Mouse (Mus musculus) neural tube, embryonic 12.5 days (tissue): ENCODE measurements around the gene Nckap5. TPM values are rescaled to one million over a fixed set of nuclear protein-coding genes. Genes with fewer than 3 reads are reported as not detected.
A peak's percentile ranks its signal among the peaks of the same experiment; 100 is the strongest.

ENCODE experiments used
- ATAC-seq: fragments of 200-750 bp; cut with Nextera tagmentation; 2 replicates; pipeline ENCODE4 v1.8.0; 2017; ENCODE audit warnings: low read depth, mild to moderate bottlenecking, moderate TSS enrichment, moderate library complexity; ENCODE audit not compliant: low FRiP score
- H3K27ac ChIP-seq: fragments of 300-500 bp; sonication (generic); 2 replicates; pipeline ENCODE4 v1.5.1; 2016
- H3K27me3 ChIP-seq: fragments of 300-500 bp; sonication (generic); replicated peaks from 2 replicates; pipeline ENCODE4 v1.6.1; 2016; ENCODE audit warnings: mild to moderate bottlenecking
- H3K36me3 ChIP-seq: fragments of 300-500 bp; sonication (generic); 2 replicates; pipeline ENCODE4 v1.6.1; 2016; ENCODE audit warnings: mild to moderate bottlenecking
- H3K4me1 ChIP-seq: fragments of 300-500 bp; sonication (generic); 2 replicates; pipeline ENCODE4 v1.6.1; 2016
- H3K4me2 ChIP-seq: fragments of 300-500 bp; sonication (generic); replicated peaks from 2 replicates; pipeline ENCODE4 v1.6.1; 2016; ENCODE audit warnings: mild to moderate bottlenecking
- H3K4me3 ChIP-seq: fragments of 300-500 bp; sonication (generic); 2 replicates; pipeline ENCODE4 v1.5.1; 2016
- H3K9ac ChIP-seq: fragments of 300-500 bp; sonication (generic); 2 replicates; pipeline ENCODE4 v1.6.1; 2016; ENCODE audit warnings: mild to moderate bottlenecking
- H3K9me3 ChIP-seq: fragments of 300-500 bp; sonication (generic); 2 replicates; pipeline ENCODE4 v1.6.1; 2016; ENCODE audit warnings: mild to moderate bottlenecking
- WGBS: fragments of 180-500 bp; shearing (Covaris S2); methylation state at CpG from one replicate; pipeline ENCODE4 v1.1.7; 2016; 5-methylcytosine and 5-hydroxymethylcytosine counted together
- polyA plus RNA-seq: library from polyadenylated mRNA; unstranded; fragments of >200 nt; fragmentation: Nextera tagmentation; extraction: Ambion mirVana; gene quantifications from 2 replicates; pipeline ENCODE4 v1.2.1, GENCODE M21; 2016

The Nckap5 gene
- polyA plus RNA-seq, 1 experiment from 2014 or later: 25.4 TPM

GRCm38 (mm10) chr1:126432285-126432684, 398.3 kb downstream of the Nckap5 start:
- H3K4me3 ChIP-seq: no peak overlapping the region
- peaks cover 6% of the 10 kb centered on the region; the same call in 1 of the 2 replicates for H3K4me1 ChIP-seq
- no peak for ATAC-seq
- H3K9ac ChIP-seq: no peak overlapping the region
- H3K9me3 ChIP-seq: no peaks in the 10 kb centered on the region
- H3K27ac ChIP-seq: no peak overlapping the region
- H3K27me3 ChIP-seq: no peaks in the 10 kb centered on the region
- 89% methylated on average over 4 of the region's 4 CpGs for WGBS
- H3K36me3 ChIP-seq: no peaks in the 10 kb centered on the region
- H3K4me2 ChIP-seq: no peak overlapping the region

DNA sequence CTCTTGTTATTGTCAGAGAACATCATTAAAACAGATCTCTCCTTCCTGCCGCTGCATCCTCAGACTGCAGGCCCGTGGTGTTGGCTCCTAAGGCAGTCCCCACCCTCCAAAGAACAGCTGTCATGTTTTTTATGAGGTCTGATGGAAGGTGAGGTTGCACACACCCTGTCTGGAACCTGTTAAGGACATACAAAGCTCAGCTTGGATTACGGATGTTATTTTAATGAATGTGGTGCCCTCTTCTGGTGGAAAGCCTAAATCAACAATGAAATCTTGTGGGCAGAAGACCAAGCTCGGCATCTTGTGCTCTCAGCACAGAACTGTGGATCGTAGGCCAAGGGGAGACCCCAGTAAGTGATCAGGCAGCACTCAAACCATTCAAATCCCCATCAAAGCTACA, 399.0 kb downstream of the Nckap5 start:
- ATAC-seq: peak; percentile 44

GRCm38 (mm10) chr1:126411426-126411825, 419.2 kb downstream of the Nckap5 start:
- Histone ChIP-seq H3K4me3 (no peak overlapping the region), H3K27me3 (no peaks in the 10 kb centered on the region), H3K9ac (no peak overlapping the region), H3K36me3 (no peaks in the 10 kb centered on the region), H3K9me3 (no peaks in the 10 kb centered on the region), H3K27ac (no peak overlapping the region), H3K4me1 (no peaks in the 10 kb centered on the region), H3K4me2 (no peak overlapping the region)
- no peak for ATAC-seq
- WGBS: 91% methylated on average over 5 of the region's 5 CpGs

More for the DNA sequence above, 399.0 kb downstream of the Nckap5 start:
- no peaks in the 10 kb centered on the region for H3K27me3 ChIP-seq
- no peaks in the 10 kb centered on the region for H3K36me3 ChIP-seq
- no peak overlapping the region for H3K4me3 ChIP-seq
- no peak overlapping the region for H3K9ac ChIP-seq
- H3K9me3 ChIP-seq: no peaks in the 10 kb centered on the region
- no peaks in the 10 kb centered on the region for H3K4me1 ChIP-seq
- WGBS: 35% methylated on average over 5 of the region's 5 CpGs
- no peak overlapping the region for H3K27ac ChIP-seq
- H3K4me2 ChIP-seq: no peak overlapping the region

DNA sequence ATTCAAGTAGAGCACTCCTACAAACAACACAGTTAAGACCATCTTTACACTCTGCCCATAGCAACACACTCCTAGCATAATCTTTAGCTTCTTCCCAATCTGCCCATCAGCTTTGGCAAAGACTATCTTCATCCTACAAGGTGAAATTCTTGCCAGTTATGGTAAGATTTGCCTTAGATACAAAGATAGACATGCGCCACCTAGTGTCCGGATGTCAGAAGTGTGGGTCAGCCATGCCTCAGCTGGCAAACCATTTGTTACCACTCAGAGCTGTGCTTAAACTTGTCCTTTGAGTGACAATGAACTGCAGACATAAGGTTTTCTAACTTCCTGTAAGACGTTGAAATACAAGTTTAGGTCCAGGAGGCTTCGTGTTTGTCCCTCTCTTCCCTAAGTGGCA, 422.7 kb downstream of the Nckap5 start:
- Histone ChIP-seq H3K4me1 (no peaks in the 10 kb centered on the region), H3K36me3 (no peaks in the 10 kb centered on the region), H3K27ac (no peak overlapping the region), H3K9me3 (no peaks in the 10 kb centered on the region), H3K4me3 (no peak overlapping the region), H3K9ac (no peak overlapping the region), H3K27me3 (no peaks in the 10 kb centered on the region), H3K4me2 (no peak overlapping the region)
- WGBS: 30% methylated on average over 4 of the region's 4 CpGs
- ATAC-seq: no peak

DNA sequence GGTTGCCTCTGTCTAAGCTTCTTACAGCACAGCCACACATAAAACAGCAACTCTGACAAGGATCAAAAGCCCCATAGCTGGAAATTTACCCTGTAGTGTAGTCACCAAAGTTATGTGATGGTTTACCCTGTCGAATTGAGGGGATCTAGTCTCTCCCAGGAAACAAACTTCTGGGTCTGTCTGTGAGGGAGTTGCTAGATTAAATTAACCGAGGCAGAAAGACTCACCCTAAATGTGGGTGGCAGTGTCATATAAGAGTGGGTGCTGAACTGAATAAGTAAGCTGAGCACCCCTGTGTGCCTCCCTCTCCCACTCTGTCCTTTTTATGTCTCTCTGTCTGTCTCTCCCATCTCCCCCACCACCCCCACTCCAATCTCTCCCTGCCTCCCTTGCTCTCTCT, 425.1 kb downstream of the Nckap5 start:
- Histone ChIP-seq H3K9me3 (no peaks in the 10 kb centered on the region), H3K36me3 (no peaks in the 10 kb centered on the region), H3K4me2 (no peak overlapping the region), H3K4me1 (no peaks in the 10 kb centered on the region), H3K4me3 (no peak overlapping the region), H3K27me3 (no peaks in the 10 kb centered on the region), H3K9ac (no peak overlapping the region), H3K27ac (no peak overlapping the region)
- no peak for ATAC-seq
- 86% methylated on average over 2 of the region's 2 CpGs for WGBS

DNA sequence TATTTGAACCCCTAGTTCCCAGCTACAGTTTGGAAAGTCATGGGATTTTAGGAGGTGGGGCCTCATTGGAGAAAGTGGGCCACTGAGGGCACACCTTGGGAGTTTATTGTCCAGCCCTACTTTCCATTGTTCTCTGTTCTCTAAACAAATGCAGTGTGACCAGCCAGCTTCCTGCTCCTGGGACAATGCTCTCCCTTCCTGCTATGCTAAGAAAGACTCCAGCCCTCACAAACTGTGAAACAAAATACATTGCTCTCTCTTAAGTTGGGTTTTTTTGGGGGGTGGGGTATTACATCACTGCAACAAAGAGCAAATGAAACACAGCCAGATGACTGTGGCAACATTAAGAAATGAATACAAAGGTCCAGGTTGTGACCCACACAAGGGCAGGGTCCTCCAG, 426.6 kb downstream of the Nckap5 start:
- H3K36me3 ChIP-seq: no peaks in the 10 kb centered on the region
- H3K27me3 ChIP-seq: no peaks in the 10 kb centered on the region
- no peak overlapping the region for H3K4me2 ChIP-seq
- H3K9ac ChIP-seq: no peak overlapping the region
- no peaks in the 10 kb centered on the region for H3K4me1 ChIP-seq
- no peak for ATAC-seq
- H3K9me3 ChIP-seq: no peaks in the 10 kb centered on the region
- no peak overlapping the region for H3K27ac ChIP-seq
- no peak overlapping the region for H3K4me3 ChIP-seq

- Histone ChIP-seq H3K4me2 (no peak overlapping the region), H3K9me3 (no peaks in the 10 kb centered on the region), H3K9ac (no peak overlapping the region), H3K4me3 (no peak overlapping the region), H3K4me1 (no peaks in the 10 kb centered on the region), H3K27ac (no peak overlapping the region), H3K36me3 (no peaks in the 10 kb centered on the region), H3K27me3 (no peaks in the 10 kb centered on the region)
- WGBS: 85% methylated on average over 4 of the region's 4 CpGs
- no peak for ATAC-seq
Measured at GRCm38 (mm10) chr1:126391204-126391603, 439.4 kb downstream of the Nckap5 start.

DNA sequence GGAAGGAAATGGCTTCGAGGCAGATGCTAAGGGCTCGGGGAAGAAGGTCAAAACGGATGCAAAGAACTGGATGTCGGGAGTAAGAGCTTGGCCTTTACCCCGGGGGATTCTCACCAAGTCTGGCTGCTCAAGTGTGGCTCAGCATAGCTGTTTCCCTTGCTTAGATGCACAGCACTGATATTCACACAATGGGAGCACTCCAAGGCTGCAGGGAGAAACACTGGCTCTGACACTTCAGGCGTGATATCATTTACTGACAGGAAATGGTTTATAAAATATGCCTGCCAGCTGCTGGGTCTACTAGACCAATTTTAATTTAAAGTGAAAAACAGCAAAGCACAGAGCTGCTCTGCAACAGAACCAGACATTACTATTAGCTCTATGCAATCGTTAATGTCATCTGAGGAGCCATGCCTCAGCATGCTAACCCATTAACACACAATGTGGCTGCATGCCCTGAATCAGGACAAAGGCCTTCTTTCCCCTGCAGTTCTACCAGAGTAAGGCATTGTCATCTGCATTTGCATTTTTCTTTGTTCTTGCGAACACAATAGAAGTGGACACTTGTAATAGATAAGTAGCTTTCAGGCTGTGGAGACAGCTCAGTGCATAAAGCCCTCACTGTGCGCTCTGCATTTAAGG, 453.1 kb downstream of the Nckap5 start:
- no peaks in the 10 kb centered on the region for H3K27me3 ChIP-seq
- H3K36me3 ChIP-seq: no peaks in the 10 kb centered on the region
- no peak overlapping the region for H3K4me3 ChIP-seq
- H3K4me2 ChIP-seq: no peak overlapping the region
- ATAC-seq: no peak
- H3K9ac ChIP-seq: no peak overlapping the region
- no peaks in the 10 kb centered on the region for H3K4me1 ChIP-seq
- no peaks in the 10 kb centered on the region for H3K9me3 ChIP-seq
- H3K27ac ChIP-seq: no peak overlapping the region
- 63% methylated on average over 9 of the region's 9 CpGs for WGBS

- WGBS: 73% methylated on average over 2 of the region's 2 CpGs
- H3K4me2 ChIP-seq: no peak overlapping the region
- no peaks in the 10 kb centered on the region for H3K27me3 ChIP-seq
- H3K27ac ChIP-seq: no peak overlapping the region
- H3K36me3 ChIP-seq: no peaks in the 10 kb centered on the region
- H3K9me3 ChIP-seq: no peaks in the 10 kb centered on the region
- no peak overlapping the region for H3K4me3 ChIP-seq
- no peak overlapping the region for H3K9ac ChIP-seq
- ATAC-seq: no peak
- H3K4me1 ChIP-seq: peaks cover 2% of the 10 kb centered on the region; the same call in 1 of the 2 replicates
Measured at GRCm38 (mm10) chr1:126366736-126367135, 463.9 kb downstream of the Nckap5 start.

DNA sequence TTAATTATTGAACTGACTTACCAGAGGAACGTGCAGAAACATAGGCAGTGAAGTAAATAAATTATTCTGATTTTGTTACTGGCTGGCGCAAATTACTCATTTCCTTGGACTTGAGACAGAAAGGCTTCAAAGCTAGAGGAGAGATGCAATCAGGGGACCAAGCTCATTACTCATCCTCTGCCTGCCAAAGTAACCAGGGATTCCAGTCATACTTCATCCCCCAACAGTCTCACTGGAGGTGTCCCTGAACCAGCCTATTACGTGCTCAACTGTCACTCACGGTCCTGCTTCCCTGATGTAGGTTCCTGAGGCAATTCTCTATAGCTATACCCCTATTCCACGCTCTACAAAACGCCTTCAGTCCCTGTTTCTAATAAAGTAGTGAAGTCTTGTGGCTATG, 466.0 kb downstream of the Nckap5 start:
- H3K4me3 ChIP-seq: no peak overlapping the region
- no peak overlapping the region for H3K9ac ChIP-seq
- H3K4me1 ChIP-seq: peaks cover 2% of the 10 kb centered on the region; the same call in 1 of the 2 replicates
- no peak overlapping the region for H3K27ac ChIP-seq
- H3K27me3 ChIP-seq: no peaks in the 10 kb centered on the region
- H3K36me3 ChIP-seq: no peaks in the 10 kb centered on the region
- no peaks in the 10 kb centered on the region for H3K9me3 ChIP-seq
- no peak overlapping the region for H3K4me2 ChIP-seq
- no peak for ATAC-seq
- 82% methylated on average over 6 of the region's 6 CpGs for WGBS

DNA sequence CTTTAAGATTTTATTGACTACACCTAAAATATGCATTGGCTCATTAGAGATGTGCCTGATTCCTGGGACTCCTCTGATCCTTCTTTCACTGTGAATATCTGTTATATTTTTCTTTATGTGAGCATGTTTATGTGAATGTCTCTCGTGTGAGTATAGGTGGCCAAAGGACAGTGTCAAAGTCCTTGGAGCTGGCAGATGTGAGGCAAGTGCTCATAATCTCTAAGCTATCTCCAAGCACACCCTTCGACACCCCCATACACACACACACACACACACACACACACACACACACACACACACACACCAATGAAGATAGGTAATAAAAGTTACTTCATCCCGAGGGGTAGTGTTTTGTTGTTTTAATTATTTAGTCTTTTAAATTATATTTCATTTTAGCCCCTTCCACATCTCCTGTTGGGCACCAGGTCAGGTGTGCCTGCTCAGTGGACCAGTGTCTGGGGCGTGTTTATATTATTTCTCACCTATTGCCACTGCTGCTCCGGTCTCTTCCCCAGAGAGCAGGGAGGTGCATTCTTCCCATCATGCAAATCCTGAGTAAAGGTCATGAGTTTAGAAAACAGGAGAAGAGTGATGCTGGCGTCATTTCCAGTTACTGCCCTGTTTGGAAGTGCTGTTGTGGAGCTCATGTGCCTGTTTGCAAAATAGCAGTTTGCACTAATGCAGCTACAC, 469.9 kb downstream of the Nckap5 start:
- no peak overlapping the region for H3K4me2 ChIP-seq
- no peaks in the 10 kb centered on the region for H3K36me3 ChIP-seq
- H3K27me3 ChIP-seq: no peaks in the 10 kb centered on the region
- 83% methylated on average over 6 of the region's 6 CpGs for WGBS
- no peaks in the 10 kb centered on the region for H3K9me3 ChIP-seq
- H3K4me3 ChIP-seq: no peak overlapping the region
- H3K4me1 ChIP-seq: no peaks in the 10 kb centered on the region
- H3K9ac ChIP-seq: no peak overlapping the region
- no peak overlapping the region for H3K27ac ChIP-seq
- no peak for ATAC-seq

- Histone ChIP-seq H3K36me3 (no peaks in the 10 kb centered on the region), H3K4me2 (no peak overlapping the region), H3K9ac (no peak overlapping the region), H3K9me3 (no peaks in the 10 kb centered on the region), H3K4me3 (no peak overlapping the region), H3K27me3 (no peaks in the 10 kb centered on the region), H3K4me1 (no peaks in the 10 kb centered on the region), H3K27ac (no peak overlapping the region)
- 73% methylated on average over 3 of the region's 3 CpGs for WGBS
- ATAC-seq: no peak
Measured at GRCm38 (mm10) chr1:126360111-126360510, 470.5 kb downstream of the Nckap5 start.

- H3K4me1 ChIP-seq: no peaks in the 10 kb centered on the region
- no peak overlapping the region for H3K27ac ChIP-seq
- no peak for ATAC-seq
- H3K4me2 ChIP-seq: no peak overlapping the region
- no peak overlapping the region for H3K9ac ChIP-seq
- 83% methylated on average over 2 of the region's 2 CpGs for WGBS
- no peaks in the 10 kb centered on the region for H3K36me3 ChIP-seq
- no peak overlapping the region for H3K4me3 ChIP-seq
- H3K27me3 ChIP-seq: no peaks in the 10 kb centered on the region
- no peaks in the 10 kb centered on the region for H3K9me3 ChIP-seq
Measured at GRCm38 (mm10) chr1:126341806-126342205, 488.8 kb downstream of the Nckap5 start.
